Mouse (Mus musculus) midbrain, postnatal 0 days (tissue): ENCODE measurements at regions not wholly inside any gene's neighbourhood (a gene's known extent, or its start where the extent isn't known, plus 50 kb on each side); places are given as distances from the start of the nearest gene placed in this dataset.

Source experiments
- ATAC-seq: fragments of 200-750 bp; cut with Nextera tagmentation; 2 replicates; pipeline ENCODE4 v1.8.0; 2017; ENCODE audit warnings: moderate number of reproducible peaks, mild to moderate bottlenecking, moderate TSS enrichment, moderate library complexity; ENCODE audit not compliant: low FRiP score
- DNase-seq: peaks from one replicate; pipeline ENCODE4 v3.0.0-alpha.2; 2015; ENCODE audit warnings: low spot score
- H3K27ac ChIP-seq: fragments of 300-500 bp; sonication (generic); 2 replicates; pipeline ENCODE4 v1.5.1; 2014; ENCODE audit warnings: low read depth, mild to moderate bottlenecking, low read length, mixed read lengths
- H3K27me3 ChIP-seq: fragments of 300-500 bp; sonication (generic); 2 replicates; pipeline ENCODE4 v1.6.1; 2014; ENCODE audit warnings: low read length, control low read depth, mixed read lengths; ENCODE audit not compliant: insufficient read depth
- H3K36me3 ChIP-seq: fragments of 300-500 bp; sonication (generic); 2 replicates; pipeline ENCODE4 v1.6.1; 2014; ENCODE audit warnings: low read length, control low read depth, mixed read lengths; ENCODE audit not compliant: insufficient read depth
- H3K4me1 ChIP-seq: fragments of 300-500 bp; sonication (generic); 2 replicates; pipeline ENCODE4 v1.6.1; 2014; ENCODE audit warnings: mild to moderate bottlenecking, control low read depth, antibody characterized with exemption, low read length, mixed read lengths; ENCODE audit not compliant: insufficient read depth
- H3K4me2 ChIP-seq: fragments of 300-500 bp; sonication (generic); 2 replicates; pipeline ENCODE4 v1.6.1; 2014; ENCODE audit warnings: low read depth, mild to moderate bottlenecking, low read length, mixed read lengths; ENCODE audit not compliant: poor library complexity, severe bottlenecking
- H3K4me3 ChIP-seq: fragments of 300-500 bp; sonication (generic); 2 replicates; pipeline ENCODE4 v1.5.1; 2014; ENCODE audit warnings: low read depth, mild to moderate bottlenecking, low read length, moderate library complexity
- H3K9ac ChIP-seq: fragments of 300-500 bp; sonication (generic); replicated peaks from 2 replicates; pipeline ENCODE4 v1.6.1; 2014; ENCODE audit warnings: mild to moderate bottlenecking, low read length, moderate library complexity, mixed read lengths; ENCODE audit not compliant: poor library complexity, severe bottlenecking
- H3K9me3 ChIP-seq: fragments of 300-500 bp; sonication (generic); 2 replicates; pipeline ENCODE4 v1.6.1; 2016; ENCODE audit warnings: low read length, control low read depth
- CTCF ChIP-seq: IDR thresholded peaks from 2 replicates; pipeline ENCODE4 v1.5.1; 2016; ENCODE audit warnings: antibody characterized with exemption, mild to moderate bottlenecking
- WGBS: fragments of 180-500 bp; shearing (Covaris S2); extraction: QIAGEN DNeasy Blood & Tissue Kit; methylation state at CpG from one replicate; pipeline ENCODE4 v1.1.7; 2014; 5-methylcytosine and 5-hydroxymethylcytosine counted together

GRCm38 (mm10) chr5:149345161-149345560 is 66.4 kb upstream of the Medag start:
- Histone ChIP-seq H3K4me1 (peaks cover 5% of the 10 kb centered on the region; the same call in 1 of the 2 replicates), H3K27ac (no peak overlapping the region), H3K9me3 (no peaks in the 10 kb centered on the region), H3K27me3 (no peaks in the 10 kb centered on the region), H3K4me2 (no peak overlapping the region), H3K36me3 (no peaks in the 10 kb centered on the region), H3K4me3 (no peak overlapping the region), H3K9ac (no peak overlapping the region)
- 80% methylated on average over 6 of the region's 6 CpGs for WGBS
- no peak for TF ChIP-seq CTCF
- ATAC-seq: no peak
- no peak for DNase-seq

DNA sequence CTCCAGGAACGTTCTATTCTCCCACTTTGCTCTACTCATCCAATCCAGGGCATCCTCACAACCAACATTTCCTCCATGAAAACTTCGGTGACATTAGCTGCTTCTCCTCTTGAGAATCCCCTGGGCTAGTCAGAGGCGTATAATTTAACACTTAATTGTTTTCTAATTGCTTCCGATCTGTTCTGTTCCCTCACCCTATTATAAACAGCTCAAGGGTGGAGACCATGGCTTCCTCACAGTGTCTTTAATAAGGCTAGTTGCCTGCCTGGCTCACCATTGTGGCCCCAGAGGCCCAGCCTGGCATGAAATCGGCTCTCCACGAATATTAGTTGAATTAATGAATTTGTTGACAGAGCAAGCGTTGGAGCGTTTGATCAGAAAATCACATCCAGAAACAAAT is 61.9 kb upstream of the Medag start:
- no peak overlapping the region for H3K9ac ChIP-seq
- no peak overlapping the region for H3K4me2 ChIP-seq
- H3K4me1 ChIP-seq: no peaks in the 10 kb centered on the region; the same call in 1 of the 2 replicates
- H3K9me3 ChIP-seq: no peaks in the 10 kb centered on the region
- H3K36me3 ChIP-seq: no peaks in the 10 kb centered on the region
- 57% methylated on average over 8 of the region's 8 CpGs for WGBS
- H3K4me3 ChIP-seq: no peak overlapping the region
- ATAC-seq (no peak), DNase-seq (peak; percentile 31)
- TF ChIP-seq CTCF: no peak
- H3K27me3 ChIP-seq: no peaks in the 10 kb centered on the region
- no peak overlapping the region for H3K27ac ChIP-seq

DNA sequence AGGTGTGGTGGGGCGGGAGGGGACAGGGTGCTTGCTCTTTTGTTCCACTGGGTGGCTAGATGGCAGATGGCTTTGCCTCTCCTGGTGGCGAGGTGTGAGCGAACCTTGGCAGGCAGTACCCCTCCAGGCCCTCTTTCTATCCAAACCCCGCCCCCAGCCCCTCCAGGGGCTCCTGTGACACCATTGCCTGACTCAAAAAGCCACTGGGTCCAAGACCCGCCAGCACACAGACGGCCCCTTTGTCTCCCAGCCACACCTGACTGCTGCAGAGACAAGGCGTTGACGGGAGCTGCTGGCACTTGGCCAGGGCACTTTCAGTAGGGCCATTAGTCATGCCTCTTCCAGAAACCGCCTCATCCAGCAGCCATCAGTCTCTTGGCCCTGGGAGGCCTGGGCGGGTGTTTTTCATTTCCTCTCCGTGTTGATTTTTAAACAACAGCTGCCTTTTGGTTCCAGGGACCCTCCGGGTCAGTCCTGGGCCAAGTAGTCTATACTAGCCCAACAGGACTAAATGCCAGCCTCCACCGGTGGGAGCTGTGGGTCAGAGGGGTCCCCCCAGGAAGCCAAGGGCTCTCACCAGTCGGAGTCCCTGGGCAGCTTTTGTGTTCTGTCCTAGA is 58.4 kb upstream of the Medag start:
- DNase-seq: peak; percentile 84
- Histone ChIP-seq H3K4me2 (no peak overlapping the region), H3K9ac (no peak overlapping the region), H3K4me1 (no peaks in the 10 kb centered on the region; the same call in 1 of the 2 replicates), H3K27ac (no peak overlapping the region), H3K9me3 (no peaks in the 10 kb centered on the region), H3K4me3 (no peak overlapping the region), H3K27me3 (no peaks in the 10 kb centered on the region), H3K36me3 (no peaks in the 10 kb centered on the region)
- no peak; the same call in 1 of the 2 replicates for TF ChIP-seq CTCF
- 25% methylated on average over 14 of the region's 14 CpGs for WGBS
- ATAC-seq: no peak

DNA sequence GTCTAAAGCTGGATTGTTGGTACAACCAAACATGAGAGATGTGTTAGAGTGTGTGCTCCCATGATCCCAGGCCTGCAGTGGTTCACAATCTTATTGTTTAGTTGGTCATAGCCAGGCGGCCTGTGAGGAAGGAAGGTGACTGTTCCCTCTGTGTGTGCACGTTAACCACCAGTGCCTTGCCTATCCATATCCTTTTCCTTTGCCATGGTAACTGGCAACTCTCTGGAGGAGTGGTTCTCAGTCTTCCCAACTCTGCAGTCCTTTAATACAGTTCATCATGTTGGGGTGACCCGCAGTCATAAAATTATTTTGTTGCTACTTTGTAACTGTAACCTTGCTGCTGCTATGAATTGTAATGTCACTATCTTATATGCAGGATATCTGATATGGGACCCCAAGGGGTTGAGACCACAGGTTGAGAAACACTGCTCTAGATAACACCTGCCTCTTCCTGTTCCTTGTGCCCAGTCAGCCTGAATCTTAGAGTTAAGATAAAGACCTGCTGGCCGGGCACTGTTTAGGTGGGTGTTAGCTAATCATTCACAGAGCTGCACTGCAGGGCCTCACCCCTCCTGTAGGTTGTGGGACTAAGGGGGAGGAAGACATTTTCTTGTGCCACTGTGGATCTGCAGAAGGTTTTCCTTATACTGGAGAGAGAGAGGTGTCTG is 57.0 kb upstream of the Medag start:
- ATAC-seq (no peak), DNase-seq (no peak)
- Histone ChIP-seq H3K4me1 (no peaks in the 10 kb centered on the region; the same call in 1 of the 2 replicates), H3K27ac (no peak overlapping the region), H3K27me3 (no peaks in the 10 kb centered on the region), H3K36me3 (no peaks in the 10 kb centered on the region), H3K4me3 (no peak overlapping the region), H3K4me2 (no peak overlapping the region), H3K9ac (no peak overlapping the region), H3K9me3 (no peaks in the 10 kb centered on the region)
- TF ChIP-seq CTCF: no peak
- 87% methylated on average over 4 of the region's 4 CpGs for WGBS

- Histone ChIP-seq H3K36me3 (no peaks in the 10 kb centered on the region), H3K27ac (no peak overlapping the region), H3K4me2 (no peak overlapping the region), H3K27me3 (no peaks in the 10 kb centered on the region), H3K9me3 (no peaks in the 10 kb centered on the region), H3K4me3 (no peak overlapping the region), H3K4me1 (no peaks in the 10 kb centered on the region; the same call in 1 of the 2 replicates), H3K9ac (no peak overlapping the region)
- no peak for TF ChIP-seq CTCF
- DNase-seq (no peak), ATAC-seq (no peak)
- 89% methylated on average over 7 of the region's 7 CpGs for WGBS
Observed at GRCm38 (mm10) chr5:149355131-149355530, 56.4 kb upstream of the Medag start.

GRCm38 (mm10) chr5:149356970-149357369 is 54.6 kb upstream of the Medag start:
- Histone ChIP-seq H3K27me3 (no peaks in the 10 kb centered on the region), H3K36me3 (no peaks in the 10 kb centered on the region), H3K4me2 (no peak overlapping the region), H3K9ac (no peak overlapping the region), H3K27ac (no peak overlapping the region), H3K4me1 (no peaks in the 10 kb centered on the region; the same call in 1 of the 2 replicates), H3K9me3 (no peaks in the 10 kb centered on the region), H3K4me3 (no peak overlapping the region)
- ATAC-seq (no peak), DNase-seq (no peak)
- peak; percentile 41 for TF ChIP-seq CTCF
- WGBS: 92% methylated on average over 1 of the region's 1 CpGs
